Mouse (Mus musculus): ENCODE measurements at regions not wholly inside any gene's neighbourhood (a gene's known extent, or its start where the extent isn't known, plus 50 kb on each side); places are given as distances from the start of the nearest gene placed in this dataset.
A peak's percentile ranks its signal among the peaks of the same experiment; 100 is the strongest.
"Not testable (repeated sequence)": the region's sequence is repeated elsewhere in the genome, so short reads cannot be mapped to it uniquely, and the experiment has no call there.

DNA sequence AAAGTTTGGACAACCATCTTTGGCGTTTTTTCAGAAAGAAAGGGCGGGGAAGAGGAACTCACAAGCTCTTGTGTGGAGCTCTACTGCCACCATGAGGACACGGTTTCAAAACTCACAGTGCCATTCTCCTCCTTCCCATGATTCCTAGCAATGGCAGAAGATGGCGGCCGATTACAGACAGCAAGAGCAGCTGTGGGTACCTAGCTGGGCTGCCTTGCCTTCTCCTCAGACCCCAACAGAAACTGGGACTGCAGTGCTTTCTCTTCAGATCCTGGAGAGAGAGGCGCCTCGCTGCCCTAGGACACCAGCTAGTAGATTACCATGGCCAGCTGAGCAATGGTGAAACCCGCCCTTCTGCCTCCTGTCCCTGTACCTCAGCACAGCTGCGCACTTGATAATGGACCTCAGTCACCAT is 174.2 kb upstream of the Olfr1324 start:
- peak in 1 of 2 experiments; percentile 59 for DNase-seq (ENCODE audit: low spot score in 2 of 2)

DNA sequence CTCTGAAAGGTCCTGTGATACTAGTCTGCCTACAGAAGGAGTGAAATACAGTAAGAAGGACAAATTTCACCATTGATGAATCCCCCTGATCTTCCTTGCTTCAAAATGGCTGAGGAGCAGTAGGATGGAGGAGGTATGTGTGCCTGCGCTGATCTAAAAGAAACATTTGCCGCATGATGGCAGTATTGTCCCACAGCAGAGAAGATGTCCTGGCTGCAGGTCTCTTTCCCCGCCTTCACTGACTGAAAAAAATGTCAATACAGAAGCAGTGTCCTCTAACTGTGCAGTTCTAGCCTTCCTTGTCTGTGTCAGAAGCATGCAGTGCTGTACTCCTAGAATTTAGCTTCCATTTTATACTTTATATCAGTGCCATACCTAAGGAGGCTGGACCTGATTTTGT is 172.0 kb upstream of the Olfr1324 start:
- DNase-seq (ENCODE audit: low spot score in 2 of 2) = peak in 1 of 2 experiments; percentile 83

DNA sequence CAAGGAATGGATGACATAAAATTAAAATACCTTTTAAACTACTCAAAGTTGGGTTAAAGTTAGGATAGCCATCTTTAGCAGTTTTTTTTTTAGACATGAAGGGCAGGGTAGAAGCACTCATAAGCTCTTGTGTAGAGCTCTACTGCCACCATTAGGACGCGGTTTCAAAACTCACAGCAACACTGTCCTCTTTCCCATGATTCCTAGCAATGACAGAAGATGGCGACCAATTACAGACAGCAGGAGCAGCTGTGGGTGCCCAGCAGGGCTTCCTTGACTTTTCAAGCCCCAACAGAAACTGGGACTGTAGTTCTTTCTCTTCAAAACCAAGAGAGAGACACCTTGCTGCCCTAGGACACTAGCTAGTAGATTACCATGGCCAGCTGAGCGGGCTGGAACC is 171.5 kb upstream of the Olfr1324 start:
- DNase-seq (ENCODE audit: low spot score in 2 of 2) = peak in 1 of 2 experiments; percentile 69

DNA sequence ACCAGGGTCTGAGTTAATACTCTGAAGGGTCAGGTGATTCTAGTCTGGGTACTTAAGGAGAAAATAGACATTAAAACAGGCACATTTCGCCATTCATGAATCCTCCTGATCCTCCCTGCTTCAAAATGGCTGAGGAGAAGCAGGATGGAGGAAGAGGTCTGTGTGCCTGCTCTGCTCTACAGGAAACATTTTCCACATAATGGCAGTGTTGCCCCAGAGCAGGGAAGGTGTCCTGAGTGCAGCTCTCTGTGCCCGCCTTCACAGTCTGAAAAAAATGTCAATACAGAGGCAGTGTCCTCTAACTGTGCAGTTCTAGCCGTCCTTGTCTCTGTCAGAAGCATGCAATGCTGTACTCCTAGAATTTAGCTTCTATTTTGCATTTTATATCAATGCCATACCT is 169.3 kb upstream of the Olfr1324 start:
- DNase-seq (ENCODE audit: low spot score in 2 of 2) = not testable (repeated sequence)

DNA sequence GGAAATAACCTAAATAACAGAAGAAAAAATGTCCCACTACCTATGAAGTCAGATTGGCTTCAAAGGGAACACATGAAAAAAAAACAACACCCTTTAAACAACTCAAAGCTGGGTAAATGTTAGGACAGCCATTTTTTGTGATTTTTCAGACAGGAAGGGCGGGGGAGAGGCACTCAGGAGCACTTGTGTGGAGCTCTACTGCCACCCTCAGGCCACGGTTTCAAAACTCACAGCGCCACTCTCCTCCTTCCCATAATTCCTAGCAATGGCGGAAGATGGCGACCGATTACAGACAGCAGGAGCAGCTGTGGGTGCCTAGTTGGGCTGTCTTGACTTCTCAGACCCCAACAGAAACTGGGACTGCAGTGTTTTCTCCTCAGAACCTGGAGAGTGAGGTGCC is 168.8 kb upstream of the Olfr1324 start:
- peak in 1 of 2 experiments; percentile 42 for DNase-seq (ENCODE audit: low spot score in 2 of 2)

DNA sequence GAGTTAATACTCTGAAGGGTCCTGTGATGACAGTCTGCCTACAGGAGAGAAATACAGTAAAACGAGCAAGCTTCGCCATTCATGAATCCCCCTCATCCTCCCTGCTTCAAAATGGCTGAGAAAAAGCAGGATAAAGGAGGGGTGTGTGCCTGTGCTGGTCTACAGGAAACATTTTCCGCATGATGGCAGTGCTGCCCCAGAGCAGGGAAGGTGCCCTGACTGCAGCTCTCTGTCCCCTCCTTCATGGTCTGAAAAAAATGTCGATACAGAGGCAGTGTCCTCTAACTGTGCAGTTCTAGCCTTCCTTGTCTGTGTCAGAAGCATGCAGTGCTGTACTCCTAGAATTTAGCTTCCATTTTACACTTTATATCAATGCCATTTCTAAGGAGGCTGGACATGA is 166.7 kb upstream of the Olfr1324 start:
- not testable (repeated sequence) for DNase-seq (ENCODE audit: low spot score in 2 of 2)

DNA sequence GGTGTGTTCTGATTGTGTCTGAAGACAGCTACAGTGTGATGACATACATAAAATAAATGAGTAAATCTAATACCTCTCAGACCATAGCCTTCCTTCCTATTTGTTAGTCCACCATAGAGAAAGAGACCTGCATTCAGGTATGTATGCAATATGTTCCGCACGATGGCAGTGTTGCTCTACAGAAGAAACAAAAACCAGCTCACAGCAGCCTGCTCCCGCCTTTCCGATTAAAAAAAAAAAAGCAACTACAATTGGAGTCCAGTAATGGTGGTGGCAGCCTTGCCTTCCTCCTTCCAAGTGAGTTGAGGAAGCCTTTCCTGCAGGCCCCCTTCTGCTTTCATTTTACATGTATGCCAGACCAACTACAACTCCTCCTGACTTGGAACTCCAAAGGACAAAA is 163.2 kb upstream of the Olfr1324 start:
- peak in 1 of 2 experiments; percentile 16 for DNase-seq (ENCODE audit: low spot score in 2 of 2)

DNA sequence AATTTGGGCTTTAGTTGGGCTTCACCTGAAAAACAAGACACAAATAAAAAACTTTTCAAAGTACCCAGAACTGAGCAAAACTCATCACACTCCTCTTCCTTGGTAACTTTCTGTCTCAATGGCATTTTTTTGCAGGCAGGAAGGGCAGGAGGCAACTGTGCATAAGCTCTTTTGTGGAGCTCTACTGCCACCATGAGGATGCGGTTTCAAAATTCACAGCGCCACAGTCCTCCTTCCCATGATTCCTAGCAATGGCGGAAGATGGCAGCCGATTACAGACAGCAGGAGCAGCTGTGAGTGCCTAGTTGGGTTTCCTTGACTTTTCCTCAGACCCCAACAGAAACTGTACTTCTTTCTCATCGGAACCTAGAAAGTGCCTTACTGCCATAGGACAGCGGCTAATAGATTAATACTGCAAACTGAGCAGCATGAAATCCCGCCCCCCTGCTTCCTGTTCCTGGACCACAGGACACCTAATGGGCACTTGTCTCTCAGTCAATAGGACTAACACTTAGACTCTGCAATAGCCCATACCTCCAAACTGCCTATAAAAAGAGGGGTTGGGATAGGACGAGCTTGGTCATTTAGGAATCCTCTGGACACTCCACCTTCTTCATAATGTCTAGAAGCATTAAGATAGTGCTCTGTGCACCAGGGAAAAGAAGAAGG is 162.5 kb upstream of the Olfr1324 start:
- peak in 1 of 2 experiments; percentile 57 for DNase-seq (ENCODE audit: low spot score in 2 of 2)

DNA sequence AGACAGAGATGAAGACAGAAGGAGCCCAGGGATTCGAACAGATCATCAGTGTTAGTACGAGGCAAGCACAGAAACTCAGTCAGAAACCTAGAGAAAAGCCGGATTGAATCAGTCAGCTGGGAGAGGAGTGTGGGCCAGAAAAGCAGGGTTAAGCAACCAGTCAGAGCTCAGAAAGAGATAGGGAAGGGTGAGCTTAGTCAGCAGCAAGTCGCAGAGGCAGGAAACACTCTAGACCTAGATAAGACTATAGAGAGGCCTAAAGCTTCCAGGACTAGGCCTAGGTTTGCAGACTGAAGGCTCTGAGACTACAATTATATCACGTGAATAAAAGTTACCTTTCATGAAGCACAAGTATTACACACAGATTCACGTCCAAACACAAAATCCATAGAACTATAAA is 160.6 kb upstream of the Olfr1324 start:
- no peak for DNase-seq (ENCODE audit: low spot score in 2 of 2)

DNA sequence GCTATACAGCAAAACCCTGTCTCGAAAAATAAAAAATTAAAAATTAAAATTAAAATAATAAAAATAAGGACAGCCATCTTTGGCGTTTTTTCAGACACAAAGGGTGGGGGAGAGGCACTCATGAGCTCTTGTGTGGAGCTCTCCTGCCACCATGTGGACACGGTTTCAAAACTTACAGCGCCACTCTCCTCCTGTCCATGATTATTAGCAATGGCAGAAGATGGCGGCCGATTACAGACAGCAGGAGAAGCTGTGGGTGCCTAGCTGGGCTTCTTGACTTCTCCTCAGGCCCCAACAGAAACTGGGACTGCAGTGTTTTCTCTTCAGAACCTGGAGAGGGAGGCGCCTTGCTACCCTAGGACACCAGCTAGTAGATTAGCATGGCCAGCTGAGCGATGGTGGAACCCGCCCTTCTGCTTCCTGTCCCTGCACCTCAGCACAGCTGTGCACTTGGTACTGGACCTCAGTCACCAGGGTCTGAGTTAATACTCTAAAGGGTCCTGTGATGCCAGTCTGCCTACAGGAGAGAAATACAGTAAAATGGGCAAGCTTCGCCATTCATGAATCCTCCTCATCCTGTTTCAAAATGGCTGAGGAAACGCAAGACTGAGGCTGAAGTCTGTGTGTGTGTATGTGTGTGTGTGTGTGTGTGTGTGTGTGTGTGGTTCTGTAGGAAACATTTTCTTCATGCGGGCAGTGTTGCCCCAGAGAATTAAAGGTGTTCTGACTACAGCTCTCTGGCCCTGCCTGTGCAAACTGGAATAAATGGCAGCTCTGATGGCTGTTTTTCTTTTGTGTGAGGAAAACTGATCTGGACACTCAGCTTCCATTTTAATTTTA is 155.7 kb upstream of the Olfr1324 start:
- DNase-seq (ENCODE audit: low spot score in 2 of 2) = peak in 1 of 2 experiments; percentile 34

DNA sequence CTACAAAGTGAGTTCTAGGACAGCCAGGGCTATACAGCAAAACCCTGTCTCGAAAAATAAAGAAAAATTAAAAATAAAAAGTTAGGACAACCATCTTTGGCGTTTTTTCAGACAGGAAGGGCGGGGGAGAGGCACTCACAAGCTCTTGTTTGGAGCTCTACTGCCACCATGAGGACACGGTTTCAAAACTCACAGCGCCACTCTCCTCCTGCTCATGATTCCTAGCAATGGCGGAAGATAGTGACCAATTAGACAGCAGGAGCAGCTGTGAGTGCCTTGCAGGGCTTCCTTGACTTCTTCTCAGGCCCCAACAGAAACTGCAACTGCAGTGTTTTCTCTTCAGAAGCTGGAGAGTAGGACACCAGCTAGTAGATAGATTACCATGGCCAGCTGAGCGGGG is 151.9 kb upstream of the Olfr1324 start:
- peak in 1 of 2 experiments; percentile 58 for DNase-seq (ENCODE audit: low spot score in 2 of 2)

DNA sequence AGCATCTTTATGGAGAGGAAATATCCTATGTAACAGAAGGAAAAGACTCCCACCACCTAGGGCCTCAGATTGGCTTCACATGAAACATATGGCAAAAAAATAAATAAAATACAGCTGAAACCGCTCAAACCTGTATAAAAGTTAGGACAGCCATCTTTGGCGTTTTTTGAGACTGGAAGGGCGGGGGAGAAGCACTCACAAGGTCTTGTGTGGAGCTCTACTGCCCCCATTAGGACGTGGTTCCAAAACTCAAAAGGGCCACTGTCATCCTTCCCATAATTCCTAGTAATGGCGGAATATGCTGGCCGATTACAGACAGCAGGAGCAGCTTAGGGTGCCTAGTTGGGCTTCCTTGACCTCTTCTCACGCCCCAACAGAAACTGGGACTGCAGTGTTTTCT is 148.5 kb upstream of the Olfr1324 start:
- DNase-seq (ENCODE audit: low spot score in 2 of 2) = peak in 1 of 2 experiments; percentile 69

DNA sequence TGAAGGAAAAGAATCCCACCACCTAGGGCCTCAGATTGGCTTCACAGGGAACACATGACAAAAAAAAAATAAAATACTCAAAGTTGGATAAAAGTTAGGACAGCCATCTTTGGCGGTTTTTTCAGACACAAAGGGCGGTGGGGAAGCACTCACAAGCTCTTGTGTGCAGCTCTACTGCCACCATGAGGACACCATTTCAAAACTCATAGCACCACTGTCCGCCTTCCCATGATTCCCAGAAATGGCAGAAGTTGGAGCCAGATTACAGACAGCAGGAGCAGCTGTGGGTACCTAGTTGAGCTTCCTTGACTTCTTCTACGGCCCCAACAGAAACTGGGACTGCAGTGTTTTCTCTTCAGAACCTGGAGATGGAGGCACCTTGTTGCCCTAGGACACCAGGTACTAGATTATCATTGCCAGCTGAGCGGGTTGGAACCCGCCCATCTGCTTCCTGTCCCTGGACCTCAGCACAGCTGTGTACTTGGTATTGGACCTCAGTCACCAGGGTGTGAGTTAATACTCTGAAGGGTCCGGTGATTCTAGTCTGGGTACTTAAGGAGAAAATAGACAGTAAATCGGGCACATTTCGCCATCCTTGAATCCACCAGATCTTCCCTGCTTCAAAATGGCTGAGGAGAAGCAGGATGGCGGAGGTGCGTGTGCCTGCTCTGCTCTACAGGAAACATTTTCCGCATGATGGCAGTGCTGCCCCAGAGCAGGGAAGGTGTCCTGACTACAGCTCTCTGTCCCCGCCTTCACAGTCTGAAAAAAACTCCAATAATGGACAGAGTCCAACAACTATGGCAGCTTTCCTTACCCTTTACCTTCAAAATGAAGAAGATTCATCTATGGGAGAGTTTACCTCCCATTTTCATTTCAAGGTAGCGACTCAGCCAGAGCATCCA is 144.1 kb upstream of the Olfr1324 start:
- DNase-seq (ENCODE audit: low spot score in 2 of 2) = peak in 1 of 2 experiments; percentile 78

DNA sequence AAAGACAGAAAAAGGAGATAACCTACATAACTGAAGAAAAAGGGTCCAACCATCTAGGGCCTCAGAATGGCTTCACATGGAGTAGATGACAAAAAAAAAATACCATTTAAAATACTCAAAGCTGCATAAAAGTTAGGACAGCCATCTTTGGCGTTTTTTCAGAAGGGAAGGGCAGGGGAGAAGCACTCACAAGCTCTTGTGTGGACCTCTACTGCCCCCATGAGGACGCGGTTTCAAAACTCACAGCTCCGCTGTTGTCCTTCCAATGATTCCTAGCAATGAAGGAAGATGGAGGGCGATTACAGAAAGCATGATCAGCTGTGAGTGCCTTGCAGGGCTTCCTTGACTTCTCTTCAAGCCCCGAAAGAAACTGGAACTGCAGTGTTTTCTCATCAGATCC is 140.8 kb upstream of the Olfr1324 start:
- DNase-seq (ENCODE audit: low spot score in 2 of 2) = peak in 1 of 2 experiments; percentile 55

DNA sequence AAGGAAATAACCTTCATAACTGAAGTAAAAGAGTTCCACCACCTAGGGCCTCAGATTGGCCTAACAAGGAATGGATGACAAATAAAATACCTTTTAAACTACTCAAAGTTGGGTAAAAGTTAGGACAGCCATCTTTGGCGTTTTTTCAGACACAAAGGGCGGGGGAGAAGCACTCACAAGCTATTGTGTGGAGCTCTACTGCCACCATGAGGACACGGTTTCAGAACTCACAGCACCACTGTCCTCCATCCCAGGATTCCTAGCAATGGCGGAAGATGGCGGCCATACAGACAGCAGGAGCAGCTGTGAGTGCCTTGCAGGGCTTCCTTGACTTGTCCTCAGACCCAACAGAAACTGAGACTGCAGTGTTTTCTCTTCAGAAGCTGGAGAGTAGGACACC is 138.0 kb upstream of the Olfr1324 start:
- peak in 1 of 2 experiments; percentile 73 for DNase-seq (ENCODE audit: low spot score in 2 of 2)

DNA sequence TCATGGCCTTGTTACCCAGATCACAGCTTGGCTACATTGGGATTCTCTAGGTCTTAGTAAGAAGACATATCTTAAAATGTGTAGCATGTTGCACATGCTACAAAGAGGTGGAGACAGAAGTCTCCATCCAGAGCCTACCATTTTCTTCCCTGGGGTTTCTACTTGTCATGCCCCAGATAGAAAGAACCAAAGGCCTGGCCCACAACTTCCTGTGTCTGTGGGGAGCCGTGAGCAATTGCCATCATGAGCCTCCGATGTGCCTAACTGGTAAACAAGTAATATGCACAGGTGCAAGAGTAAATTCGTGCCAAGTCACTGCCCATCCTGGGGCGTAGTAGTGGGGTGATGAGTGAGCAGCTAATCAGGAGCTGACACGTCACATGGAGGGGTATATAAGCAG is 136.7 kb upstream of the Olfr1324 start:
- DNase-seq (ENCODE audit: low spot score in 2 of 2) = not testable (repeated sequence)

DNA sequence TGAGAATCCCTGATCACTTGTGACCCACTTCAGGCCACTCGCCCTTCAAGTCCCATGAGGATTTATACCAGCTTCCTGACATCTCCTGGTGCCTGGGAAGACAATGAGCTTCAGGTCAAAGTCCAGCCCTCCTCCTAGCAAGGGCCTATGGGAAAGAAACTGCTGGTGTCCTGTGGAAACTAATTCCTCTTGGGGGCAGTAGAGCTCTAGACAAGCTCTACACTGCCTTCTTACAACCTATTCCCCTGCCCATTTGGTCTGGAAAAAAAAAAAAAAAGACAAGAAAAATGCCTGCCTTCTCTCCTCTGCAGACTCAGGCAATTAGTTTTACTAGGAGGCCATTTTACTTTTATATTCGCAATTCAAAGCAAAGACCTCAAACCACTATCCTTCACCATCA is 132.6 kb upstream of the Olfr1324 start:
- DNase-seq (ENCODE audit: low spot score in 2 of 2) = no peak

DNA sequence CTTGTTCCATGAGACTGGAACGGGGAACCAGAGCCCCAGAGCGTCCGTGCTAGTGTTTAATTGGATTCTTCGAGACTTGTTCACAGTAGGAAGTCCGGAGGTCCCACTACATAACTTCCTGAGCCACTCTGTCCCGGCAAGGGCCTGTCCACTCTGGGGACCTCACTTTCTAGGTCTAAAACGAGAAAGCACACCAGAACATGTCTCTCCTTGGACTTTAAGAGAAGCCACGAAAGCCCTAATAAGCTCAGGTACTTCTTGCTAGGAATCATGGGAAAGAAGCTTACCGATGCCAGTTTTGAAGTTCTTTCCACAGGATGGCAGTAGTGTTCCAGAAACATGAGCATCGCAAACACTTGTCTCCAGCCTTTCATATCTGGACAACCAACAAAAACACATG is 122.0 kb upstream of the Olfr1324 start:
- peak in 1 of 2 experiments; percentile 45 for DNase-seq (ENCODE audit: low spot score in 2 of 2)

DNA sequence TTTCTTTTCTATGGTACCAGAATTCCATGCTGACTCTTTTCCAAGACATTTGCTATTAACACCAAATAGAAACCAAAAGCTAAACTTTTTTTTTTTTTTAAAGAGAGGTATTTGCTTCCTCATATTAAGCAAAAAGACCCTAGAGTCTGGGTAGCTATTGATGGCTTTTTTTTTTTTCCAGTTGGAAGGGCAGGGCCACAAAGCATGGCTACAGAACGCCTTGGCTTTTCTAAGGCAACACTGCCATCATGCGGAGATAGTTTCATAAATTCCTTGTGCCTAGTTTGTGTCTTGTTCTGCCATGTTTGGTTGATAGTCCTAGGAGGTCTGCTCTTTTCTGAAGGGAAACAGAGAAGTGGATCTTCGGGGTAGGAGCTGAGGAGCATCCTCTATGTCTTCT is 121.4 kb upstream of the Olfr1324 start:
- peak in 1 of 2 experiments; percentile 50 for DNase-seq (ENCODE audit: low spot score in 2 of 2)

DNA sequence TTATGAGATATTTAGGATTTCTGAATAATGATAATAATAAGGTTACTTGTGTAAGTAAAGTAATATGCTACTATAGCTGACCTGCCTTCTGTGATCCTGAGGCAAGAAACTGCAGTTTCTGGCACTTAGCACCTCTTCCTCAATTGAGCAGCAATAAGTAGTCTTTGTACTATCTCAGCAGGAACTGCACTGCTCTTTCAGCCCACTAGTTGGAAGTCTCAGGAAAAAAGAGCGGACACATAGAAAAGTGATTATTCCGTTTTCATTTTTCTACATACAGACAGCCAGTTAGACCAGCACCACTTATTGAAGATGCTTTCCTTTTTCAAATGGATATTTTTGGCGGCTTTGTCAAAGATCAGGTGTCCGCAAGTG is 109.5 kb upstream of the Olfr1324 start:
- not testable (repeated sequence) for DNase-seq (ENCODE audit: low spot score in 2 of 2)

DNA sequence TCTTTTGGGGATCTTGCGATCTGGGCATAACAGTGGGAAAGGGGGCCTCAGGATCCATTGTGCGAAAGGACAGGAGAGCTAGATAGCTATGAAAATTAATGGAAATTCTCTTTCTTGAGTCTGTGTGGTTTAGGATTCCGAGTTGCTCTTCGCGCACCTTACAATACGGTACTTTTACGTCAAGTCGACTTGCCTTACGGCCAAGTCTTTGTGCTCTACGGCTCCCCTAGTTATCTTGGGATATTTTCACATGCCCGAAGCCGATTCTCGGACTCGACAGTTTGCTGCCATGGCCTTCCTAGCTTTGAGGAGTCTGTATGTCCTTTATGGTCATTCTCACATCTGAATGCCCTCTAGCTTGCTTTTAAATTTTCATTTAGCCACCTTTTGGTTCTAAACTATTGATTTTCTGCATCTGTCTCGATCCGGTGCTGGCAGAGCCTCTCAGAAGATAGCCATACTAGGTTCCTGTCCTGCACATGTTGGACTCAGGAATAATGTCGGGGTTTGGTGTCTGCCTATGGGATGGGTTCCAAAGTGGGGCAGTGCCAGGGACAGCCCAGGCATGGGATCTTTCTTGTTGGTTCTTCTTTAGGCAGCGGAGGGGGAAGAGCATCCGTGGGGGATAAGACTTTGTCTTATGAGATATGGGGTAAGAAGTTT is 109.0 kb upstream of the Olfr1324 start:
- peak; percentile 19 to 73 for DNase-seq (ENCODE audit: low spot score in 2 of 2)
